Mouse (Mus musculus) left cerebral cortex, adult 11 months (tissue): ENCODE results near the gene Pde1b.

Experiments
- DNase-seq: peaks from one replicate; pipeline ENCODE4 v3.0.0; 2022; ENCODE audit warnings: low spot score

Pde1b gene

DNA sequence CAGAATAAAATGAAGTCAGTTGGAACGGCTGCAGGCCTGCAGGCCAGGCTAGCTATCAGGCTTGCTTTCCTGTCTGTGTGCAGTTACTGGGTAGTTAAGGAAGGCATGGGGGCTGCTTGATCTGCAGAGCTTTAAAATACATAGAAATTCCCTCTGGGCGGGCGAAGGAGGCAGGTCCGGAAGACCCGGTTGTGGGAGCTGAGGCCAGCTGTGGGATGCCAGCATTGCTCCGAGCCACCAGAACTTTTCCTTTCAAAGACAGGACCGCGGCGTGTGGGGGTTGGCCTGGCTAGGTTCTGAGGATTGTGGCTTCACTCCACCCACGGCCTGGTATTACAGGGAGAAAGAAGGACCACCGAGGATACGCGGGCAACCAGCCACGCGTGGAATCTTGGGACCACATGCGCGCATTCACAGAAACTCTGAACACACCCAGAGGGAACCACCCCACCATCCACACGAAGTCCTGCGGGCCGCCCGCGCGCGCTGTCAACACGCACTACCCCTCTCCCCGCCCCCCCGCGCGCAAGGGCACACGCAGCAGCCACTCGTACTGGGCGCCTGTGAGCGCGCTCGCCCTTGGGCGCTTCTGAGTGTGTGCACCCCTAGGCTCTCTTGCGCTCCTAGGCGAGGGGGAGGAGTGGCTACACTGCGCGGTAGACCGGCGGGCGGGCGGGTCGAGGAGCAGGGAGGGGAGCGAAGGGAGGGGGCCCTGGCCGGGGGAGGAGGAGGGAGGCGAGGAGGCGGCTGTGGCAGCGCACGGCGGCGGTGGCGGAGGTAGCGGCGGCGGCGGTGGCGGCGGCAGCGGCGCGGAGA, at the start of gene Pde1b:
Gene Pde1b (plus strand): TSS at position 600 of the 816 bp plus-strand sequence.
- DNase-seq = peak; percentile 55

DNA sequence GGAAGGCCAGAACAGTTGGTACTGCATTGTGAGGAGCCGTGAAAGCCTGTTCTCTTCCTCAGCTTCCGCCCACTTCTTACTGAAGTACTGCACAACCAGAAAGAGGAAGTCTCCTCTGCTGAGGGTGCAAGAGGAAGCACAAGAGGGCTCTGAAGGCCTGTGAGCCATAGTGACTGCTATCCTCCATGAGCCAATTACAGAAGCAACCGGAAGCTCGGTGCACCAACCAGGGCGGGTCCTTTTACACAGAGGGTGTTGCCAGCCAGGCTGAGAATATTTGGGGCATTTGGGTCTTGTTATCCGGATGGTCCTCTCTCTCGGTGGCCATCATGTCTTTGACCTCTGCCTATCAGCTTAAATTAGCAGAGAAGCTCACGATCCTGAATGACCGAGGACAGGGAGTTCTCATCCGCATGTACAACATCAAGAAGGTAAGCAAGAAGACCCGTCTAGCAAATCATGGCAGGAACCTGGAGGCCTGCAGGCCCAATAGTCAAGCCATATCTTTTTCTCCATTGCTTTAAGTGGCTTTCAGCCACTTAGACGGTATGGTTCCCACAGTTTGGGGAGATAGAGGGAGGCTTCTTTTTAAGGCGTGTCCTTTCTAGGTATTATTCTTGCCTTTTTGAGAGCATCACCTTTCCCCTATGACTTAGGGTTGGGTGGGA, 49.1 kb upstream of the Pde1b start, which contains the start of gene Nckap1l:
Gene Nckap1l (plus strand): TSS at position 244 of the 668 bp plus-strand sequence.
- no peak for DNase-seq

DNA sequence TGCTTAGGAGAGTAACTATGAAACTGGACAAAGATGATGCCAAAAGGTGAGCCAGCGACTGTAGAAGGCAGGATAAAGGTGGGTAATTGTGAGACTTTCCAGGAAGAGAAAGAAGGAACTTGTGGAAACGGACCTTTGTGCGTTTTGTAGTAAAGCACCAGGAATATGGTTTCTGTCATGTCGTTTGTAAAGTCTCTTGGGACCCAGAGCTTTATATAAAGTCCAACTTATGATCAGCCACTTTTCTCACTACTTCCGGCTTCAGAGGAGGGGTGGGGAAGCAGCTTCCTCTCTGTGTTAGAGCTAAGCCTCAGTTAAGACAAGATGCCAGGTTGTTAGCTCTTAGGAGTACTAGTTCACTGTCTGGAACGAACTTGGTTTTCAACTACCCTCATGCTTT, 48.4 kb upstream of the Pde1b start:
- no peak for DNase-seq

DNA sequence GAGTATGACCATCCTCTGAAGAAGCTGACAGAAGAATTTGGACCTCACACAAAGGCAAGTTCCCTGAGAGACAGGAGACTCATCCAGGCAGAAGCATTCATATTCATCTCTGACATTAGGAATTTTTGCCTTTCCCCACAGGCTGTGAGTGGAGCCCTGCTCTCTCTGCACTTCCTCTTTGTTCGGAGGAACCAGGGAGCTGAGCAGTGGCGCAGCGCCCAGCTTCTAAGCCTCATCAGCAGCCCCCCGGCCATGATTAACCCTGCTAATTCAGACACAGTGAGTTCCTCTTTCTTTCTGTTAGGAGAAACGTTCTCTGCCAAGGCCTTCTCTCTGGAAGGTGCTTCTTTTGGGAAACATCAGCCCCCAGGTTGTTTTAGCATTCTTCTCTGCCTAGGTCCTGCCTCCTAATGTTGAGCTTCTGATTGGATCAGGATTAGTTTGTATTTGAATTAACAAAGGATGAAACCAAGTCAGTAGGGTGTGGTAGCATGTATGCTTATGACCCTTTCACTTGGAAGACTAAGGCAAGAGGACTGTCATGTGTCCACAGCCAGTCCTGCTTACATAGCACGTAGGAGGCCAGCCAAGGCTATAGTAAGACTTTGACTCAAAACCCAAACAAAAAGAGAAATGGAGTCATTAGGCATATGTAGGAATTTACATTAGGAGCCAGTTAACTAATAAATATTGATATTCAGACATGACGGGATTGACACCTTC, 40.1 kb upstream of the Pde1b start:
- DNase-seq = no peak

DNA sequence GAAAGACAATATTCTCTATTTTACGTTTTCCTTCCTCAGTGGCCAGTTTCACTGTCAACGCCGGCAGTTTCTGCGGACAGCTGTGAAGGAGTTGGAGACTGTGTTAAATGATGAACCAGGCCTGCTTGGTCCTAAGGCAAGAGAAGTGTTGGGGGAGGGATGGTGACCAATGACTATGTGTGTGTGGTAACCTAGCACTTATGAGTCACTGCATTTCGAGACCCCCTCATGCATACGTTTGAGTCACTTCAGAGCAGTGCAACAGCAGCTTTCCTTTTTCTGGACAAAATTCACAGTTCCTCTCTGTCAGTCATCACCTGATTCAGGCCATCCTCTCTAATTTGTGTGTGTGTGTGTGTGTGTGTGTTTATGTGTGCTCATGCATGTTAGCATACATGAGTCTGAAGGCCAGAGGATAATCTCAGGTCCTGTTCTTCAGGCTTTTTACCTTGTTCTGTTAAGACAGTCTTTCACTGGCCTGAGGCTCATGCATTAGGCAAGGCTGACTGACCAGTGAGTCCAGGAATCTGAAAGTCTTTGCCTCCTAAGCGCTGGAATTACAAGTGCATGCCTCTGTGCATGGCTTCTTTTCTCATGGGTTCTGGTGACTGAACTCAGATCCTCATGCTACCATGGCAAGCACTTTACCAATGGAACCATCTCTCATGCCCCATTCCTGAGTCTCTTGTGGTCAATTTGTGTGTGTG, 31.2 kb upstream of the Pde1b start:
- no peak for DNase-seq

DNA sequence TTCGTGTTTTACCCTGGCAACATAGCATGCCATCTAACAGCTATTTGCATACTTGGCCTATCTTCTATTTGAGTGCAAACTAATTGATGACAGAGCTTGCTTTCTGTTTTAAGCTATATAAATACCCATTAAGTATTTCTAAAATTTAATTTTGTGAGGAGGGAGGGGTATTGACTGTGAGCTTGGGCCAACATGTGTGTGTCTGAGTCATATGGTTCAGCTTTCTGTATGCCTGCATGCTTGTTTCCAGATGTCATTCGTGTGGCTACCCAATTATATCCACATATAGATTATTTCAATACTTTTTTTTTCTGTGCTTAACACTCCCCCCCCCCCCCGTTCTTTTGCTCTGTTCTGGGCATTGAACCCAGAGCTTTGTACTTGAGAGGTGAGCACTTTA, 30.6 kb upstream of the Pde1b start:
- DNase-seq = no peak

DNA sequence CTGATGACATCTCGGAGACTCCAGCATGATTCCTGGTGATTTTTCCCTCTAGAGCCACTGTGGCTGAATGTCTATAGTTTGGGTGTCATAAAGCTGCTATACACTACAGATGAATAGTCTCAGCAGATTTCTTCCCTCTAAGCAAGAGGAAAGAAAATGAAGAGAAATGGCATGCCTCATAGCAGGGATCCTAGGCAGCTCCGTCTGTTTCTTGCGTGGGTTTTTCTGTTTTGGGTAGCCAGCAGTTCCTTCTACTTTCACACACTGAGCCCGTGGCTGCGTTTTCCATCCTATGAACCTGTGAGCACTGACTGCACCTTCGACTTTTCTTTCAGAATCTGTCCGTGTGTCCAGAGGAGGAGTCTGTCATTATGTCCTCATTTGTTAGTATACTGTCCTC, 29.7 kb upstream of the Pde1b start:
- DNase-seq = no peak

DNA sequence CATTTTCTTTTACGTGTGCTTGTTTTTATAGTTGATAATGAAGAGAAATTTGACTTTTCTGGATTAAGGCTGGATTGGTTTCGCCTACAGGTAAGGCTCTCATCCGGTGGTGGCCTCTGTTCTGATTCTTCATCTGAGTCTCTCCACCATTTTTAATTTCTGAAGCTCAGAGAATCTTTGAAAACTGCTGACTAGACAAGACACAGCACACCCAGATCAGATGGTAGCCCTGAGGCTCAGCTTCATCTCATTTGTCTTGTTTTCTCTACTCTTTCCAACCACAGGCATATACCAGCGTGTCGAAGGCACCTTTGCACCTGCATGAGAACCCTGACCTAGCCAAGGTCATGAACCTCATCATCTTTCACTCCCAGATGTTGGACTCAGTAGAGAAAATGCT, 29.1 kb upstream of the Pde1b start:
- DNase-seq = no peak

DNA sequence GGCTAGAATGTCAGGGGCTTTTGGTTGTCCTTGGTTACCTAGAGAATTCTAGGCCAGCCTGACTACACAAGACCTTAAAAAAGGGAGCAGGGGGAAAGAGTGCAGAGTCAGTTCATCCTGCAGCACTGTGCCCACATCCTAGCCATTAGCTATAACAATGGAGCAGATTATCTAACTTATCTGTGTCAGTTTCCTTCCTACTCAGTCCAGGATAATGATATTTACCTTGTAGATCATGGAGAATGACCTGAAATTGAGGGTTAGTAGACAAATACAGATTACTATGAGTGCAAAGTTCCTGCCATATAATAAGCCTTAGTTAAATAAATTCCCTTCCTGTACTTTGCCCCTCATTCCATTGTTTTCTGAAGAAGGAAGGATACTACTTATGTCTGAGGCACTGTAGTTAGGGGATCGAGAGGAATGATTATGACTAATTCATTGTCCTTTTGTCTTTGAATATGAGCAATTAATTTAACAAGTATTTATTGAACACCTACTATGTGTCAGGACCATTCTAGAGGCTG, 23.7 kb upstream of the Pde1b start:
- no peak for DNase-seq

DNA sequence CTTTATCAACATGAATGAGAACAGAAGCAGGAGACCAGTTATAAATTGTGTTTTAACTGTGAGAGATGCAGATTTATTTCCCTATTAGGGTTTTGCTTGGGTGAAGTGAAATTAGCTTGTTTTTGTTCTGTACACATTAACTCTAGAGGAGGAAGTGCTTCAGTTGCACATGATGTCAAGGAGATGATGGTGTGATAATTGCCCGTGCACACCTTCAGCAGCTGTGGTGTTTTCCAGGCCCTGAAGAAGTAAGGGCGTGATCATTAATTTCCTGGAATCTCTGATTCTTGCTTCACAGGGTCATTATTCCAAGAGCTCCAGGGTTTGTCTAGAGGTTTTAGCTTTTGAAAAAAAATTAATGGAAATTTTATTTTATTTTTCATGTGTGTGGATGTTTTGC, 22.7 kb upstream of the Pde1b start:
- DNase-seq = no peak

DNA sequence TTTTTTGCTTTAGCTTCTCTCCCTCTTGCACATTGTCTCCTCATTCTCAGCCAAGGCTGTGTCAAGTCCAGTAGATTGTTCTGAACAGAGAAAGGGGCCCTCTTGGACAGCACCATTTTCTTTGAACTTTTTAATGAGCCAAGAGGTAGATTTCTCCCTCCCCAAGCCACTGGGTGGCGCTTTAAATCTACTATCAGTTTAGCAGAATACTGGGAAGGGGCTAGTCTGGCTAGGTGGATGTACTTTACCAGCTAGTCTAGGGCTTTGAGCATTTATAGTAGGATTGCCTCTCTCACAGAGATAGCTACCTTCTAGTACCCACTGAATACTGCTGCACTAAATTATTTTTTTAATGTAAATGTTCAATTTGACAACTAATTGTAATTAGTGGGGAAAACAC, 20.3 kb upstream of the Pde1b start:
- DNase-seq = no peak

DNA sequence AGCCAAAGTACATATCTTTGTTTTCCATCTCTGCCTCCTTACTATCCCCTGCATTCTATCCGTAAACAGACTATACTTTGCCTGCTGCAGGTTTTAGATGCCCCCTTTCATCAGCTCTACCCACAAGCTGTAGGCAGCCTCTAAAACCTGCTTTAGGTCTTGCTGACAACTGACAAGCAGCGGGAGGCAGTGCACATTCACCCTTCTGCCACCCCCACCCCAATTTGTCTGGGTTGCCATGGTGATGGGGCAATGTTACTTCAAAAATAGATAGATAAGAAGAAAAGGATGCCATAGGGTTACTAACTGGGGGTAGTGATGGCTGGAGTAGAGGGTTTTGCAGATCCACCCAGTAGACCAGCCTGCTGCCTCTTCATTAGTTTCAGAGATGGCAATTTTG, 18.3 kb upstream of the Pde1b start:
- no peak for DNase-seq

DNA sequence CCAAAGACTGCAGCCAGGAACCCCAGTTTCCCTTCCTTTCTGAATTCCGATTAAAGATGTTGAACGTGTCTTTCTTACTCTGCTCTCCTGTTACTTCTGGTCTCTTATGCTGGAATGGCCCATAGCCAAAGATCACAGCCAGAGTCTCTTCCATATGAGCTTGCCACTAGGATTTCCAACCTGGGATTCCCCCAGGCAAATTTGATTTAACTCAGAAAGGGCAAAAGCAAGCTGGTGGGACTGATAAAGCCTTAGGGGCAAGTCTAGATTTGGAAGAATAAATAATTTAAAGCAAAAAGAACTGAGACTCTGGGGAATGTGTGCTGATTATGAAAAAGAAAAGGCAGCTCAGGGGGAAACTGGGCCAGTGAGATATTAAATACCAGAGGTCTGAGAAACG, 17.7 kb upstream of the Pde1b start:
- DNase-seq = no peak

DNA sequence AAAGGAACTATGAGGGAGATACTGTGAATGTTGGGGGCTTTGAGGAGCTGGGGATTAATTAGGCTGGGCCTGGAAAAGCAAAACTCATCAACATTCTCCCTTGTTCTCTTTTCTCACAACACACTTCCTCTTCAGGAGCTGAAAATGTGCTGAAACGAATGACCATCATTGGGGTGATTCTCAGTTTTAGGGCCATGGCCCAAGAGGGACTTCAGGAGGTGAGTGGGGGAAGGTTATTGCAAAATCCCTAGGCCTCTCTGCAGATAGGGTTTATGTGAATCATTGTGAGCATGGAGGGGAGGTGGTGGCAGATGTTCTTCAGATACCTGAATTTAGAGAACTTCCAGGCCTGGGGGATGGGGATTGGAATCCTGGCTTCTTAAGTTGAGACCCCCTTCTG, 16.2 kb upstream of the Pde1b start:
- no peak for DNase-seq

DNA sequence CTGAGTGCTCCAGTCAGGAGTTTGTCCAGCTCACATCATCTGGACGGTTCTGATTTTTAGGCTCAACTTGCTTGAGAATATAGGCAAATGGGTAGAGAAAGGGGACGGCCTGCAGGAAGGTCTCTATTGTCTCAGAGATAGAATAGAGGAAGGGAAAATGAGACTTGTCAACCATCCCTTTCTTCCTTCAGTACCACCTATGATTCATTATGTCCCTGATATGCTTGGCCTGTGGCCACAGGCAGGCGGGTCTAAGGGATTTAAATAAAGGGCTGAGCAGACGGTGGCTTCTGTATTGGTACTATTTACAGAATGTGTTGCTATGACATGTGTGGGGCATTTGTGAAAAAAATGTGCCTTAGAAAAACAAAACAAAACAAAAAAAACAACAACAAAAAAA, 14.5 kb upstream of the Pde1b start:
- no peak for DNase-seq

DNA sequence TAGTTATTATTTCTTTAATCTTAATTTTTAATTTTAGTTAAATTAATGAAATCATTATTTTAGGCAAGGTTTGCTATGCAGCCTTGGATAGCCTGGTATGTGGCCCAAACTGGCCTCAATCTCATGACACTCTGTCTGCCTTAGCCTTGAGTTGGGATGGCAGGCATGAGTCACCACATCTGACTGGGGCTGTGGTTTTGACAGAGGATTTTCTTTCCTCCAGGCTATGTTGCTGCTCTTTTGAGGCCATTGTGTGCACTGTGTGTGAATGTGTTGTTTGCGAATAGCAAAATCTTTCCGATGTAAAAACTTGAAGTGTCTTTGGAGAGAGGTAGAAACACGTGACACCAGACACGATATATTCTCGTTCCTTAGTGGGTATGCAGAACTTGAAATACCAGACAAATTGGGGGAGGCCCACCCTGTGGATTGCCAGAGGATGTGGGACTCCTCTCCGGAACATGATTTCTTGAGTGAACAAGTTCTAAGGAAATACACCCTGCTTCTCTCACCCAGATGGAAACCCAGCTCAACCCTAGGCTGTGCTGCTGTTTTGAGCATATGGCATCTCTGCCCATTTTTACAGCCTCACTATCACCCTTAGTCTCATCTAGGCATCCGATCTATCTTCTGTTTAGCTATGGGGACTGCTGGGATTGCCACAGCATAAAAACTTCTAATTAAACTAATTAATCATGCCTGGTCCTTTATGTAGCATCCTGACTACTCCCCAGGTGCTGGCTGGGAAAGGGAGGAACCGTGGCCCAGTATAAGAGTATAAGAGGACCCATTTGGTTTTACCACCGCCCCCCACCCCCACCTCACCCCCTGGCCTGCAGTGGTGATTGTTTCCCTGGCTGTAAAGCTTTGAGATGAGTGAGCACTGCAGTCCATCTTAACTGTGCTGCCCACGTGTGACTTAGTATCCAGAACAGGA, 6.4 kb upstream of the Pde1b start:
- no peak for DNase-seq

DNA sequence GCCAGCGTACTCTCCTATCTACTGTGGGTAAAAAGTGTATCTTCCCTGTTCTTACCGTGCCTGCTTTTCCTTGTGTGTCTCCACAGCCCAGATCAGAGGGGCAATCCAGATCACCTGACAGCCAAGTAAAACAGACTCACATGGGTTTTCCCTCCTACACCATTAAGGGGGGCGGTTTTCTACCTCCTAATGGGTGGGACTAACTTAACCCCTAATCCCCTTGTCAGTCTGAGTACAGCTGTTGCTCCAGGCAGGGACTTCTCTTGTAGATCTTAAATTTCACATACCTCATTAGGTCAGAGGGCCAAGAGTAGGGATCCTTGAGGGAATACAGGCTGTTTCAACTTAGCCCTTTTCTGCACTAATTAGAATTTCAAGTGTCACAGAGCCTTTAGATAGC, 4.7 kb upstream of the Pde1b start:
- no peak for DNase-seq

DNA sequence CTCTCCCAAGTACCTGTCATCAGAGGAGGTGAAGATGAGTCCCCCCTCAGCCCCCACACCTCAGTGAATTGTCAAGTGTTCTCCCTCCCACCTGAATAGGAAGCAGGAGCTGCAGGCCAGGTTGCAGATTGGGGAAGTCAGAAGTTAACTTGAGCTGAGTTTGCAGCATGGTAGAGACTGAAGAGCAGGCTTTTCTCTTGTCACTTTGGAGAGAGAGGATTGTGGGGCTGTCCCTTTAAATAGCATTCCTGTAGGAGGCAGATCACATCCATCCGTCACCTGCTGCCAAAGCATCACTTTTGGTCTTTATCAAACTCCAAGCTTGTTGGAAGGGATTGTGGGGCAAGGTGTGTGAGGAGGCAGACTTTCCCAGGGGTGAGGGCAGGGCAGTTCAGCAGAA, 2.1 kb upstream of the Pde1b start:
- DNase-seq = no peak

DNA sequence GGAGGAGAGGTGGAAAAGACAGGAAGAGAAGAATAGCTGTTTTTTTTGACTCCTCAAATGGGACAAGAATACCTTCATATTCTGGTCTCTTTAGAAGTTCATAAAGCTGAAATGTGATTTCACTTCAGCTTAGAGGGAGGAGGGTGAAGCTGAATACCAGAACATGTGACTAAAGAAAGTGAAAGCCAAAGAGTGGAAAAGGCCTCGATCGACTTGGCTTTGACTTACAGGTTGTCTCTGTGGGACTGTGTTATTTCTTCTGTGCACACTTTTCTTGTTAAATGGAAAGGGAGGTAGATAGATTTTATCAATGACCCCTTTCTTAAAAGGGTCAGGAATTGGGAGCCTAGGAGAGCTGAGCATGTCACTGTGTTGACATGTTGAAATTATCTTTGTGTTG, 1.6 kb upstream of the Pde1b start:
- DNase-seq = no peak

DNA sequence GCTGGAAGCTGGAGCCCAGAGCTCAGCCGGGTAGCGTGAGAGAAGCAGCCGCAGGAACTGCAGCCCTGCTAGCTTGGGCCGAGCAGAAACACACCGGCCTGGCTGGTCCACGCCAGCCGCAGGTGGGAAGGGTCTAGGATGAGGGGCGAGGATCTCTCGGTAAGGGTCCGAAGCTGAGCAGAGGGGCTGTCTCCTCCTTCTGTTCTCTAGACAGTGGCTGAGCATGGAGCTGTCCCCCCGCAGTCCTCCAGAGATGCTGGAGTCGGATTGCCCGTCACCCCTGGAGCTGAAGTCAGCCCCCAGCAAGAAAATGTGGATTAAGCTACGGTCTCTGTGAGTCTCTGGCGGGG, 392 bp downstream of the Pde1b start:
- DNase-seq = no peak

DNA sequence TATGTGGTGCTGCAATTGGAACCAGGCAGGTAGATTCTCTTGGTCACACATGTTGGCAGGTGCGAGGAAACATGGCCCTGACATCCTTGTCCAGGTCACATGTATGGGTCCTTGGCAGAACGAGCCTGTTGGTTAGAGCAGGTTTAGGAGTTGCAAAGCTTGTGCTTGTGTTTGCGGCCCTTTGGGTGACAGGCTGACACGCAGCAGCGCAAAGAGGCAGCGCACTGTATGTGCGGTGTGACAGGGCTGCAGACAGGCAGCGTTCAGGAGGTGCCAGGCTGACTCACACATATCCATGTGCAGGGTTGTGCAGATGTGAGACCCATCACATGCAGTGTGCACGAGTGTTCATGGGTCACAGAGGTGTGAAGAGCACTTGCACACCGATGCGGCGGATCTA, 826 bp downstream of the Pde1b start:
- DNase-seq = no peak
